Mouse (Mus musculus) retina, postnatal 7 days (tissue): ENCODE results near the gene Lrrc42.

Experiments used
- DNase-seq: peaks from one replicate; pipeline ENCODE4 v3.0.0-alpha.2; 2012; ENCODE audit warnings: low read depth, low spot score

The Lrrc42 gene

DNA sequence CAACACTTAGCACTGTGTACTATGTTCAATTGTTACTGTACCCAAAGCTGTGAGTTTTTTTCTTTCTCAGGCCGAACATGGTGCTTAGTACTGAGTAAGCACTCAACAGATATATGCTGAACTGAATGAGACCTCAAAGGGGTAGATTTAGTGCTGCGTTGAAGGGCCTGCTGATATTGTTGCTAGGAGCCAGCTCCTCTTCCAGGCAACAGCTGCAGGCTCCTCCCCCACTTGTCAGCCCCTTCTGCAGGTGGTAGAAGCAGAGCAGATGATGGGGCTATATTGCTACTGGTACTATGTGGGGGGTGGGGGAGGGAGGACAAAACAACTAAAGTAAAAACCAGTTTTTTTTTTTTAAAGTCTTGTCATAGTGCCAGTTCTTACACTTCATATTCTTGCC lies 3.9 kb downstream of the Lrrc42 start:
- no peak for DNase-seq

DNA sequence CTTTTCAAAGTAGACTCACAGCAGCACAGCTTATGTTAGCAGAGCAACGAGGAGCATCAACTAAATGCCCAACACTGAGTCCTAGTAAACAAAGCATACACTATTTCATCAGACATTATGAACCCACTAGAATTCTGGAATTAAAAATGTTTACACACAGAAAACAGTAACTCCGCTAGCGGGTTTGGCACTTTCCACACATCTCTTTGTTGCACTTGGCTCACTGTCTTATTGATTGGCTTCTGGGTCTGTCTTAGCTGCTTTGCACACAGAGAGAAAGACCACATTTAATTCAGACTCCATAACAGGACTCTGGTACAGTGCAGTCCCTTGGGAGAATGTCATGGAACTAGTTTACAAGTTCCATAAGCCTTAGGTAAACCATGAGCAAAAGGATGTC lies 5.3 kb downstream of the Lrrc42 start:
- no peak for DNase-seq

DNA sequence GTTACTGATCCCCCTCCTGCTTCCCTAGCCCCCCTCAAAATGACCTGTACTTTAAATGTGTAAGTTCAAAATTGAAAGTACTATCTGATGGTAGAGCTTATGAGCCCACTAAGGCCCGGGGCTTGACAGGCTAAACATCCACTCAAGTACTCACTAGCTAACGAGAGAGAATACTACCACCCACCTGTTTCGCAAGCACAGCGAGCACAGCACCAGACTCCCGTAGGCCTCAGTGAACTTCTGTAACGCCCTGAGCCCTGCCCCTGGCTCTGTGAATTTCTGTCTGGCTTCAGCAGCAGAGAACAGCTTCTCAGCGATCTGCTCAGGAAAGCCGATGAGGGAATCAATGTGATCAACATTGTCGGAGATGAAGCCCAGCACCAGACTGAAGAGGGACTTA lies 6.2 kb downstream of the Lrrc42 start:
- no peak for DNase-seq

DNA sequence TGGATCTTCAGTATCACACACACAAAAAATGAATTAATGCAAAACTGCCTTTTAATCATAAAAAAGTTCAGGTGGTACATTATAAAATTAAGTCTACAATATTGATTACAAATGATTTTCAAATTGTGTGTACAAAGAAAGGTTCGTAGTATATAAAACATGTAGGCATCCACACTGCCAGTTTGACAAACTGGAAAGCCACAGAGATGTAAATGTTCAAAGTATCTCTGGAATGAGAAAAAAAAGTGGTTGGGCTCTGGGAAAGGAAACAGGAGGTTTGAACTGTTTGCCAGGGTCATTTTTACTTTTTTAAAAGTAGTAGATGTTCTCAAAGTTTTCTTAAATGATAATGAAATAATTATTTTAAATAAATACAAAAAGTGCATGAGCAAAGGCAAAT lies 7.3 kb downstream of the Lrrc42 start:
- DNase-seq = no peak

DNA sequence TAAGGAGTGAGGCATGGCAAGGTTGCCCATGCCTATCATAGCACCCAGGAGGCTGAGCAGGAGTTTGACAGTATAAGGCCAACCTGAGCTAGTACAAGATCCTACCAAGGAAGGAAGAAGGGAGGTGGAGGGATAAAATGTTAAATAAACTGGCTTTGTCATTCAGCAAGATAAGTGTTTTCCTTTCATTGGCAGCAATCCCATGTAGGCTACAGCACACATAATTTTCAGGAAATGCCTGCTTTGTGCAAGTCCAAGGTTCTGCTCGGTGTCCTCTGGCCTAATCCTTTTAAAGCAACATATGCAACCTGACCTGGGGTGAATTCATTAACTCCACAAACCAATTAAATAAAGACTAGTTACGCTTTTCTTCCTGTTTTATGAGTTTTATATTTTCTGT lies 8.0 kb downstream of the Lrrc42 start:
- no peak for DNase-seq

DNA sequence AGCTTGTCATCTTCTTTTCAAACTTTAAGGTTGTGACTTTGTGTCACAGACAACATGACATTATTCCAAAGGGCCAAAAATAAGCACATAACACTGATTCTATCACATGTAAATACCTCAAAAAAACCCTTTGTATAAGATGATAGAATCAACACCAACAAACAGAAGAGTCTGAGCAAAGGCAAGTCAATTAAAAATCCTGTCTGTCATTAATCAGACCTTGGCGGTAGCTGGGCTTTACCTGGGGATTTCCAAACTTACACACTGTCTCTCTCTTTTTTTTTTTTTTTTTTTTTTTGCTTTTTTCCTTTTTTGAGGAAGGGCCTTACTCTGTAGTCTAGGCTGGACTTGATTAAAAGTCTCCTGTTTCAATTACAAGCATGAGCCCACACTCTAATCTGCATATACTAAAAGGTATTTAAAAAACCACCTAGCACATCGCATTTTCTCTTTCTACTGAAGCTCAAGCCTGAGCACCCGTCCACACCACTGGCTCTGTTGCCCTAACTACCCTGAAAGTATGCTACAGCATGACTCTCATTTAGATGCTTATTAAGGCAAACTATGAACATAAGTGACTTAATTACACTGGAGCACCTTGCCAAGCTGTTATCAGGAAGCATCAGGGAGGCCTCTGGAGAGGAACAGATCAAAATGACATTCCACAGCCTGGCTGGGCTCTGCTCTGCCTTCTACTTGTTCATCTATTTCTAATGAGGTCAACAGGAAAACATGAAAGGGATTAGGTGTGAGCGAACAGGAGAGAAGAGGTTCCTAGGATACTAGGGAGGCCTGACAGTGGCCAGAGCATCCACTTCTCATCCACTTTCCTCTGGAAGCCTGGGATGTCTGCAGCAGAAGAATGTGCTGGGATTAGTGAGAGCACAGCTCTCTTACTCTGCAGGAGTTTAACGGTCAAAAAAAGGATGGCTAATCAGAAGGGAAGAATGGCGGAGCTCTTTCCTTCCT lies 9.7 kb downstream of the Lrrc42 start:
- no peak for DNase-seq

DNA sequence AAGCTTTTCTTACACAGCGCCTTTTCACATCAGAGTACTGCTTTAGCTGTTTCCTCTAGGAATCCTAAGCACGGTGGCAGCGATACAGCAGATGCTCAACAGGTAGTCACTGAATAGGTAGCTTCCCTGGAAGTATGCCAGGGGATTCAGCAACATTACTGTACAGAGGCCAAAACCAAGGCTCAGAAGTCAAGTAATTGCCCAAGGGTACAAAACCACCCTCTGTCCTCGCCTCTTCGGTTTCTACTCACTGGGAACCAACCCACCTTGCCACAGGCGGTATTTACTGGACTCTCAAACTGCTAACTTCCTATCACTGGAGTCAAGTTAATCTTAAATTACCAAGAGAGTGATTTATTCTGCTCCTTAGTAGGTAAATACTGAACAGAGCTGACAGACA lies 13.1 kb downstream of the Lrrc42 start:
- no peak for DNase-seq

DNA sequence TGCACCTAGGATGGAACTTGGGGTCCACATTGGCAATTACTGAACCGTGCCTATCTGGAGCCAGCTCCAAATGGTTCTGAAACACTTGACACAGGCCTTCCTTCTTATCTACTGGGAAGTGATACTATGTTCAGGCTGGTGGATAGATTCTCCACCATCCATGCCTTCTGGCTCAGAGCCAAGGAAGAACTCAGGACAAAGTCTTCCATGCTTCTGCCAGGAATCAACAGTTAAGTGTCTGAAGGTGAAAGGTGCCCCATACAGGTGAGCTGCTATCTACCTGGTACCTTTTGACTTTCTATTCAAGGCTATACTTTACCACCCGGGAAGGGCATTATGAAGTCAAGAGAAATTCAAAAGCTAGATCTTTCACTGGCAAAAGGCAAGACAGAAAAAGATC lies 15.1 kb downstream of the Lrrc42 start:
- no peak for DNase-seq

DNA sequence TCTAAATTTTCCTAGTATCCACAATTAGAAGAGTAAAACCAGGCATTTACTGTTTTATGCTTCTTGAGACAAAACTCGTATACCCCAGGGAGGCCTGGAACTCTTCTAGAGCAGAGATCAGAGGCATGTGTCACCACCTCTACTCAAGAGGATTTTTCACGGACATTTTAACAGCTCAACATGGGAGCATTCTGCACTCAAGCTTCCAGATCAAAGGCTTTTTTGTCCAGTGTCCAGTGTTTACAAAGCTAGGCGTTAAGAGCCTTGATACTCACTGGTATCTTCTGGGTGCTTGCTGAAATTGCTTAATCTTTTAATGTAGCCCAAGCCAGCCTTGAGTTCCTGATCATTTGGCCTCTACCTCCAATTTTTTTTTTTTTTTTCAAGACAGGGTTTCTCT lies 21.1 kb downstream of the Lrrc42 start:
- DNase-seq = no peak

DNA sequence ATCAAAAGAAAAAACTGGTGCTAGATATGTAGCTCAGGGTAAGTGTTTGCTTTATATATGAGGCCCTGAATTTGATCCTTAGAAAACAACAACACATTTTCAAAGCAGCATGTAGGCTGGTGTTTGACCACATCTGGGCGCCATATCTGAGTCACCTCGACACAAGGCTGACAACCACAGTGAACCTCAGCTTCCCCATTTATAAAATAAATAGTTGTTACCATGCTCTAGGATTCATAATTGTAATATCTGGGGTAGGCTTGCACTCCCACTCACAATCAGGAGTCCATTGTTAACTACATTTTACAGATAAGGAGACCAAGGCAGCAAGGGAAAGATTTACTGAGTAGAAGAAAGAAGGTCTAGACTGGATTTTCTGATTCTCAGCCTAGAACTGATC lies 27.0 kb downstream of the Lrrc42 start:
- DNase-seq = no peak

DNA sequence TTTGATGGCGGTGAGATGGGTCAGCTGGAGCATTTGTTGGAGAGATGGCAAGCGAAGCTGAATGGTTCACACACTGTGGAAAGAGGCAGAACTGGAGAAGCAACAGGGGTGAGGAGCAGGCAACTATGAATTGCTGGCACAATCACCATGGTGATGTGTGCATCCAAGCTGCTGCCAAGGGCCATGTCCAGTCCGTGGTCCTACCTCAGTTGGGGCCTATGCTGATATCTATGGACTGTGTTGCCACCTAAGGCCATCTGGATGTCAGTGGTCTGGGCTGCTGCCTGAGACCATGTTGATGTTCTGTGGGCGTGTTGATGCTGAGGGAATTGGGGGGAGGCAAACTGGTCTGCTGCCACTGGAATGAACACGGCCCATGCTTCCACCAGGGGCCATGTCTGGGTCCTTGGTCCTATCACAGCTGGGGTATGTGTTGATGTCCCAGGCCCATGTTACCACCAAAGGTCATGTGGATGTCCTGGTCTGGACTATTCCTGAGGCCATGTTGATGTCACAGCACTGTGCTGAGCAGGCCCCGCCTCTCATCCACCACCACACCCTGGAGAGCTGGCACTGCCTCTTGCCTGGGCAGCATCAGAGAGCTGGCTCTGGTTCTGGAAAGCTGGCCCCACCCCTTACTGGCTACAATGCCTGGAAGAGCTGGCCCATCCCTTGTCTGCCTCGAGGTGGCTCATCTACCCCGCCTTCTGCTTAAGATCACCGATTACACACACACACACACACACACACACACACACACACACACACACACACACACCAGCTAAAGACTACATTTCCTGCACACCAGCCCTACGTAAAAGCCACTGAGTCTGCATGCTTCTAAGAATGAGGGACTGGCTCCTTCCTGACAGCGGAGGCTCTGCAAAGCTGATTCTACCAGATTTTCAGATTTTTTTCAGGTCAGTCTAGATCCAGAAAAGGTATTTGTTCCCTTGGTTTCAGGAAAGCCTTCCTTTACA lies 29.8 kb downstream of the Lrrc42 start:
- DNase-seq = no peak

DNA sequence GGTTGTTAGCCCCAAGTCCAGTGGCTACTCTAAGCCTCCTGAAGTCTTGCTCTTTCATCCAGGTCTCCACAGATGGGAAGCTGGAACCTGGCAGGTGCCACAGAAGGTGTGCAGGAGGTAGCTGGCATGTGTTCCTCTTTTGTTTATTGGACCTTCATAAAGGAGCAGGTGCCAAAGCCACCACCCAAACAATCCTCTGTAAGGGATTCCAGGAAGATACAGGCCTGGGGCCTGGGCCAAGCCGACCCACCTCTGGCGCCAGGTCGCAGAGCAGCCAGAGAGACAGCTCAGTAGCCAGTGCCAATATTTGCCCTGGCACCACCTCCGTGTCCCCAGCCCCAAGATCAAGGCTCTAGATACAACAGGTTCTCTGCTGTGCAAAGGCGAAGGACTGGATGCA lies 31.8 kb downstream of the Lrrc42 start:
- DNase-seq = no peak

DNA sequence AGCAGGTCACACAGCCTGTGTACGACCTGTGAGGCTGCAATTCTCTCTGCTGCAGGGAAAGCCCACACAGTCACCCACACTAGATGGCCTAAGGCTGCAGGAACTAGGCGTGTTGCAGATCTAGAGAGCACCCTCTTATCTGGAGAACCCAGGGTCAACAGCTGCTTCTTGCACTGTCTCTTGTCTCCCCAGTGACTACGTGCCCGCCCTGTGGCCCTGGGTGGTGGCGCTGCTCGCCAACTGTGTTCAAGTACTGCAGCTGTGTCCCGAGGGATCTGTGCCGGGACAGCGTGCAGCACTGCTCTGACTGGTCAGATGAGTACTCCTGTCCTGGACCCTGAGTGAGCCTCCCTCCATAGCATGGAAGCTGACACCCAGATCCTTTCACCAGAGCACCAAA lies 35.8 kb downstream of the Lrrc42 start:
- DNase-seq = no peak

DNA sequence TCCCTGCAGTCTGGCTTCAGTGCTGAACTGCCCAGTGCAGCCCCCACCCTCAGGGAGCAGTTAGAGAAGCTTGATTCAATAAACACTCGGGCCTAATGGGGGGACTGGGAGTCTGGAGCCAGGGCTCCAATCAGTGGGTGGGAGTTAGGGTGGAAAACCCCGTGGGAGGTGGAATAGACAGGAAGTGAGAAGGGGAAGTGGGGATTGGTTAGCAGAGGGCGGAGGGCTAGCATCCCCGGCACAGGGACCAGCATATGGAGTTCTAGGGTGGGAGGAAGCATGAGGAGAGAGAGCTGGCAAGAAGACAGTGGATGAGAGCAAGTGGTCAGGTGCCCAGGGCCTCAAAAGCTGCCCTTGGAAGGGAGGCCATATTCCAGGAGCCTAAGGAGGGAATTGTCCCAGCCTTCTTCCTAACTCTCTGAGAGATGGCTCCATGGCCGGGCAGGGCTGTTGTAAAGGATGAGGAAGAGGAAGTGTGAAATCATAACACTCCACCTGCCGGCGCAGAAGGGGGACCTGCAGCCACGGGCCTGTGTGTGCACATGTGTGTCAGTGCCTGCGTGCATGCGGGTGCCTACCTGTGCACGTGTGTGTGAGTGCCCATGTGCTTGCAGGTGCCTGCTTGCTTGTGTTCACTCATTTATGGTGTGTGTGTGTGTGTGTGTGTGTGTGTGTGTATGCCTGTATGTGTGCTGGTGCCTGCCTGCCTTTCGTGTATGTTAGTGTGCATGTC lies 39.9 kb downstream of the Lrrc42 start:
- DNase-seq = no peak

DNA sequence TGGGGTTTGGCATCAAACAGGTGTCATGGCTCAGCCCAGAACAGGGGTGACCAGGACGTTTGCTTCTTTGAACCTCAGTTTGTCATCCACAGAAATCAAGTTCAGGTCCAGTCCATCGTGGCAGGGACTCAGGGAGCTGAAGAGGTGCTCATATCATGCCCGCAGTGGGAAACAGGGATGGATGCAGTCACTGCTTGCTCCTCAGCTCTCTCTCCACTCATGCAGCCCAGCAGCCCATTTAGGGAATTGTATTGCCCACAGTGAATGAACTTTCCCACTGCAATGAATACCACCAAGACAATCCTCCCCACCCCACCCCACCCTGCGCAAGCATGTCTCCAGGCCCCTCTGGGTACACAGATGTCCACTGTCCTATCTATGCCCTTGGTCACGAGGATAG lies 41.4 kb downstream of the Lrrc42 start:
- DNase-seq = no peak

DNA sequence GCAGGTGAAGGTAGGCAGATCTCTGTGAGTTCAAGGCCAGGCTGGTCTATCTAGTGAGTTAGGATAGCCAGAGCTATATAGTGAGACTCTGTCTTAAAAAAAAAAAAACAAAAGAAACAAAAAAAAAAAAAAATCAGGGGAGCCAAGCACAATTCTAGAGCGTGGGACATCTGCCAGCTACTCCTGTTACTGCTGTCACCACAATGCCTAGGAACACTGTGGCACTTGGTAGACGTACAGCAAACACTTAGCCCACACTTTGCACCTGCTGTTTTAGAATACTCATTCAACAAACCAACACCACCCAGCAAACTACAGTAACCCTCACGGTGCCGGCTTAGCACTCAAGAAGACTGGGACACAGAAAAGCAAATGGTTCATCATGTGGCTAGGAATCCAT lies 41.9 kb downstream of the Lrrc42 start:
- no peak for DNase-seq

DNA sequence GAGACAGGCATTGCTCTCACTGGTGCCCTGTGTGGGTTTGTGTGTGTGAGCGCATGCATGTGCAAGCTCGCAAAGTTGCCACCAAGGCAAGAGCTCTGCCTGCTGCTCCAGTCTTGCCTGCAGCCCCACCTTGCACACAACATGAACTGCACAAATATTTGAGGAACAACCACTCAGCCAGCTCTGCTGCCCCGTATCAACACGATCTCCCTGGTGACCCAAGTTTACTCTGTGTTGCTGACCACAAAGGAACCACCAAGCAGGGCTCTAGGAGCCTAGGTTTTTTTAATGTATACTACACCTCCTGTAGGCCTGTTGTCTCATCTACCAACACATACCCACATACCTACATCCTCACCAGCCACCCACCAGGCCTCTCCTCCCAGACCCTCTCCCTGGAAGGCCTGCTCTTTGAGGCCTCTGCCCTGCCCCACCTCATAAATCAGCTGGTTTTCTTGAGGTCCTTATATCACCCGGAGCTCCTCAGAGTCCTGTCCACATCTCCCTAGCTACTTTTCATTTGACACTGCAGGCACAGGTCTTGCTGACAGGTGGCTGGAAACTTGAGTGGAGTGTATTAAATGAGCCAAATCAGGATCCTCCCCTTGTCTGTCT lies 42.7 kb downstream of the Lrrc42 start:
- DNase-seq = no peak

DNA sequence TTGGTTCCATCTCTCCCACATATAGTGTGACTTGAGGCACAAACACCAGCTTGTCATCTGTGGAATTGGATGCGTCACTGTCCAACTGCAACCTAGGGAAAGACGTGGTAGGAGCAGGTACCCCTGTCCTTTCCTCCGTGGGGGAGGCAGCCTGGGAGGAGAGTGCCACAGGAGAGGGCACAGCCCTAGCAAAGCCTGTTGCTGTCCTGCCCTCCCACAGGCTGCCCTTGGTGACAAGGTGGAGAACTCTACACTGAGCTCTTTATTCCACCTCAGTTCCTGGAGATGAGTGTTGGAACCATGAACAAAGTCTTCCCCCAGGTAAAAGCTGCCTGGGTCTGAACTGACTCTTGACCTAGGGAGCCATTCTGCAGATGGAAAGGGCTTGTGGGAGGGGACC lies 44.5 kb downstream of the Lrrc42 start, which contains the start of gene Ldlrad1:
Gene Ldlrad1 (plus strand): TSS at position 301 of the 400 bp plus-strand sequence.
- DNase-seq = no peak

DNA sequence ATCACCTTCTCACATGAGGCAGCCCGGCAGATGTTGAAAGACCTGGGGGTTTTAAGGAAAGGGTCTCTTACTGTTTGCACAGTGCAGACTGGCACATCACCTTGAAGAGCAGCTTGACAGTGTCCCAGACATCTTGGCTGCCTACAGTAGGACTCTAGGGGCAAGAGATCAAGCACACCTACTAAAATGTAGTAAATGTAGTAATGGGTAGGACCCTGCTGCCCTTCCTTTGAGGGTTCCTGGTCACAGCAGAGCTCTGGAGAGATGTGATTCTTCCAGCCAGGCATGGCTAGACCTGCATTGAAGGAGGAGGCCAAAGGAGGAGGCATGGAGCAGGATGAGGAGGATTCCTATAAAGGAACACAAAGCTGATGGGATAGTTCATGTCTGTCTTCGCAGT lies 46.3 kb downstream of the Lrrc42 start:
- DNase-seq = no peak

DNA sequence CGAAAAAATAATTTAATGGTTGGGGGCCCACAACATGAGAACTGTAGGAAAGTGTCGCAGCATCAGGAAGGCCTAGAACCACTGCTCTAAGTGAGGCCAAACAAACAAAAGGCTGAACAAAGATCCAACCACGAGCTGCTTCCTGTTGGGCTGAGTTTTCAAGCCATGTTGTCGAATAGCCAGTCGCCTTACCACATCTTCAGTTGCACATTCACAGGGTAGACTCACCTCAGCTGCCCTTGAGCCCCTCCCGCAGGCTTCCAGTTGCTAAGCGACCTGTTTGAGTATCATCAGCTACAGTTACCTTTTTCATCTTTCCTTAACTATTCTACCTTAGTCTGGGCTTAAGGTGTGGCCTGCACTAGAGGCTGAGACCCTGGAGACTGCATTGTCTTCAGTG lies 50.3 kb downstream of the Lrrc42 start:
- no peak for DNase-seq

DNA sequence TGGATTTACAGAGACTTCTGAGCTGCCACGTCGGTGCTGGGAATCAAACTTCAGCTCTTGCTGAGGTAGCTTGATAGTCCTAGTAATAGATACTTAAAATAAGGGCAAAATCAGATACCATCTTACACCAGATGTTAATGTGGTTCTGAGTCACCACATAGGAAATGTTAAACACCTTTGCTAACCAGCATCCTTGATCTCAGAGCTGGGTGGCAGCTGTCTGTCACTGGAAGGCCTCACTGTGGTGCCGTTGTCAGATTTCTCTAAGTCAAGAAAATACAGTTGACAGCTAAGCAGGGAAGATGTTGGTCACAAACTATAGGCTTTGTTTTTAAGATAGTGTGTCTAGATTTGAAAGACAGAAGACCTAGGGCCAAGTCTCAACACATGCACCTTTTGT lies 51.6 kb downstream of the Lrrc42 start:
- DNase-seq = no peak
